Mouse (Mus musculus) Muller cell, postnatal 12 days (primary cell): ENCODE data around the gene Spag17.
"Not testable (repeated sequence)": the region's sequence is repeated elsewhere in the genome, so short reads cannot be mapped to it uniquely, and the experiment has no call there.

Experiments
- DNase-seq: peaks from one replicate; pipeline ENCODE4 v3.0.0-alpha.2; 2015; ENCODE audit errors: inconsistent ontology term

Spag17 gene

GRCm38 (mm10) chr3:99885187-99885811 is at the start of gene Spag17:
Gene Spag17, plus strand, starts transcription at chr3:99885406.
- no peak for DNase-seq

GRCm38 (mm10) chr3:99842333-99842732 is 42.9 kb upstream of the Spag17 start:
- no peak for DNase-seq

- no peak for DNase-seq
Observed at GRCm38 (mm10) chr3:99842808-99843207, 42.4 kb upstream of the Spag17 start.

- no peak for DNase-seq
Observed at GRCm38 (mm10) chr3:99843233-99843632, 42.0 kb upstream of the Spag17 start.

- no peak for DNase-seq
Observed at GRCm38 (mm10) chr3:99850926-99851325, 34.3 kb upstream of the Spag17 start.

GRCm38 (mm10) chr3:99854595-99854994 is 30.6 kb upstream of the Spag17 start:
- DNase-seq, result no peak

GRCm38 (mm10) chr3:99858922-99859321 is 26.3 kb upstream of the Spag17 start:
- no peak for DNase-seq

- DNase-seq, result no peak
Observed at GRCm38 (mm10) chr3:99864706-99865105, 20.5 kb upstream of the Spag17 start.

- no peak for DNase-seq
Observed at GRCm38 (mm10) chr3:99875137-99875536, 10.1 kb upstream of the Spag17 start.

GRCm38 (mm10) chr3:99881498-99881897 is 3.7 kb upstream of the Spag17 start:
- DNase-seq, result no peak

- DNase-seq, result no peak
Observed at GRCm38 (mm10) chr3:99883988-99884564, 1.1 kb upstream of the Spag17 start.

- not testable (repeated sequence) for DNase-seq
Observed at GRCm38 (mm10) chr3:99894741-99895140, 9.5 kb downstream of the Spag17 start.

- no peak for DNase-seq
Observed at GRCm38 (mm10) chr3:99913809-99914439, 28.7 kb downstream of the Spag17 start.

- no peak for DNase-seq
Observed at GRCm38 (mm10) chr3:99922944-99923343, 37.7 kb downstream of the Spag17 start.

- no peak for DNase-seq
Observed at GRCm38 (mm10) chr3:99930920-99931620, 45.9 kb downstream of the Spag17 start.

GRCm38 (mm10) chr3:99936159-99936558 is 51.0 kb downstream of the Spag17 start:
- DNase-seq, result no peak

- DNase-seq, result peak; percentile 13
Observed at GRCm38 (mm10) chr3:99938611-99939286, 53.5 kb downstream of the Spag17 start.

GRCm38 (mm10) chr3:99945171-99945570 is 60.0 kb downstream of the Spag17 start:
- no peak for DNase-seq

GRCm38 (mm10) chr3:99954039-99954602 is 68.9 kb downstream of the Spag17 start:
- no peak for DNase-seq

- peak; percentile 2 for DNase-seq
Observed at GRCm38 (mm10) chr3:99956517-99956916, 71.3 kb downstream of the Spag17 start.

- peak; percentile 16 for DNase-seq
Observed at GRCm38 (mm10) chr3:99959805-99960485, 74.7 kb downstream of the Spag17 start.
